Mouse (Mus musculus) myocyte (in vitro differentiated cells): ENCODE data around the gene Fpr3.

Source experiments
- CEBPB ChIP-seq: IDR thresholded peaks from 2 replicates; pipeline ENCODE4 v1.6.1; 2011; ENCODE audit warnings: mild to moderate bottlenecking, moderate library complexity; ENCODE audit not compliant: poor library complexity, insufficient read depth, severe bottlenecking
- E2F4 ChIP-seq: IDR thresholded peaks from one replicate; pipeline ENCODE4 v1.6.1; 2011; ENCODE audit warnings: mild to moderate bottlenecking, control low read depth, moderate library complexity; ENCODE audit not compliant: insufficient read depth
- MAX ChIP-seq: IDR thresholded peaks from one replicate; pipeline ENCODE4 v1.6.1; 2011; ENCODE audit warnings: low read depth, mild to moderate bottlenecking, control low read depth
- MYOD1 ChIP-seq, 3 experiments: IDR thresholded peaks; one replicate each; pipeline ENCODE4 v1.6.1; 2011; ENCODE audit warnings: control low read depth in 2 of 3, low read depth in 2 of 3, mild to moderate bottlenecking in 2 of 3, moderate library complexity in 1 of 3; ENCODE audit not compliant: insufficient read length in 2 of 3, control insufficient read depth in 1 of 3
- MYOG ChIP-seq, 3 experiments: IDR thresholded peaks; one replicate each; pipeline ENCODE4 v1.6.1; 2011; ENCODE audit warnings: control low read depth in 2 of 3, low read depth in 2 of 3, mild to moderate bottlenecking in 2 of 3; ENCODE audit not compliant: insufficient read length in 2 of 3, control insufficient read depth in 1 of 3, insufficient read depth in 1 of 3
- POLR2A ChIP-seq: IDR thresholded peaks from one replicate; pipeline ENCODE4 v1.6.1; 2011; ENCODE audit warnings: low read depth, mild to moderate bottlenecking, control low read depth, moderate library complexity; ENCODE audit not compliant: insufficient read length
- POLR2AphosphoS2 ChIP-seq: IDR thresholded peaks from one replicate; pipeline ENCODE4 v1.6.1; 2011; ENCODE audit warnings: low read depth, control low read depth; ENCODE audit not compliant: insufficient read length
- TCF12 ChIP-seq: IDR thresholded peaks from one replicate; pipeline ENCODE4 v1.6.1; 2011; ENCODE audit warnings: mild to moderate bottlenecking, control low read depth; ENCODE audit not compliant: poor library complexity, insufficient read depth, severe bottlenecking
- TCF3 ChIP-seq: IDR thresholded peaks from one replicate; pipeline ENCODE4 v1.6.1; 2011; ENCODE audit warnings: low read depth, control low read depth; ENCODE audit not compliant: insufficient read length
- USF1 ChIP-seq: IDR thresholded peaks from one replicate; pipeline ENCODE4 v1.6.1; 2011; ENCODE audit warnings: low read depth, mild to moderate bottlenecking, control low read depth, moderate library complexity

- TF ChIP-seq MAX (no peak), E2F4 (no peak), POLR2A (no peak), POLR2AphosphoS2 (no peak), CEBPB (no peak), TCF12 (no peak), MYOG (IDR thresholded peaks at IDR 0.05; ENCODE audit: control insufficient read depth in 1 of 3, insufficient read depth in 1 of 3, insufficient read length in 2 of 3, low read depth in 2 of 3) (no peak), USF1 (no peak), MYOD1 (IDR thresholded peaks at IDR 0.05; ENCODE audit: control insufficient read depth in 1 of 3, insufficient read length in 2 of 3, low read depth in 2 of 3) (no peak), TCF3 (no peak)
Measured at GRCm38 (mm10) chr17:17849906-17850712, 37.5 kb upstream of the Fpr3 start.
